Mouse (Mus musculus): ENCODE data around the gene Ccr6.

- TF ChIP-seq CTCF (IDR thresholded peaks at IDR 0.05; ENCODE audit: borderline replicate concordance, extremely low read depth, insufficient read depth, insufficient read length) (no peak), POLR2A (IDR thresholded peaks at IDR 0.05; ENCODE audit: borderline replicate concordance, extremely low read depth, insufficient read depth, insufficient read length, poor library complexity, severe bottlenecking) (no peak)
Measured at GRCm38 (mm10) chr17:8272054-8272749, 36.4 kb downstream of the Ccr6 start.
